In genomic region chr5:149016261-149016660, GRCm38 (mm10) we compare ENCODE assay signal across 11 mouse cellular contexts. TPM values are rescaled to one million over a fixed set of nuclear protein-coding genes. Genes with fewer than 3 reads are reported as not detected.
DNase-seq lines count a peak whose midpoint lies in the region; ATAC-seq lines count a peak whose summit lies in the region.
"Had no signal": no experiment of that assay in that cellular context is flagged by ENCODE, and none has a peak within 500 bp of the region (broad histone marks: within the 10 kb centered on the region; RNA-seq: fewer than 3 reads in every experiment).

No protein-coding gene starts in this region.

- H3K9me3 ChIP-seq in kidney, embryonic 14.5 days (ENCODE audit: control insufficient read depth, low read length), result no peaks in the 10 kb centered on the region
- H3K9me3 ChIP-seq in embryonic facial prominence, embryonic 11.5 days (replicated peaks; ENCODE audit: control insufficient read depth, low read length), result no peaks in the 10 kb centered on the region
- no peaks in the 10 kb centered on the region for H3K9me3 ChIP-seq in intestine, embryonic 14.5 days (ENCODE audit: control insufficient read depth, low read length)
- no peaks in the 10 kb centered on the region for H3K9me3 ChIP-seq in midbrain, embryonic 15.5 days

- no peak for ATAC-seq in kidney, embryonic 14.5 days (ENCODE audit: low FRiP score, low TSS enrichment)
- no peak for ATAC-seq in embryonic facial prominence, embryonic 11.5 days (replicated peaks; ENCODE audit: insufficient number of reproducible peaks, low FRiP score, low TSS enrichment, low read depth)
- ATAC-seq in intestine, embryonic 14.5 days (replicated peaks; ENCODE audit: low FRiP score, low TSS enrichment, low read depth), result no peak
- ATAC-seq in midbrain, embryonic 15.5 days (replicated peaks), result no peak

- H3K27me3 ChIP-seq in kidney, embryonic 14.5 days (ENCODE audit: control insufficient read depth, insufficient read depth, low read length), result no peaks in the 10 kb centered on the region
- H3K27me3 ChIP-seq in embryonic facial prominence, embryonic 11.5 days (ENCODE audit: control insufficient read depth, insufficient read depth, low read length), result no peaks in the 10 kb centered on the region
- no peaks in the 10 kb centered on the region for H3K27me3 ChIP-seq in intestine, embryonic 14.5 days (replicated peaks; ENCODE audit: control insufficient read depth, insufficient read depth, low read length)
- H3K27me3 ChIP-seq in midbrain, embryonic 15.5 days (replicated peaks), result no peaks in the 10 kb centered on the region

- no peaks in the 10 kb centered on the region for H3K36me3 ChIP-seq in kidney, embryonic 14.5 days (ENCODE audit: control insufficient read depth, insufficient read depth, low read length)
- H3K36me3 ChIP-seq in embryonic facial prominence, embryonic 11.5 days (replicated peaks; ENCODE audit: control insufficient read depth, insufficient read depth, low read depth, low read length), result no peaks in the 10 kb centered on the region
- H3K36me3 ChIP-seq in intestine, embryonic 14.5 days (ENCODE audit: control insufficient read depth, insufficient read depth, low read length), result no peaks in the 10 kb centered on the region
- H3K36me3 ChIP-seq in midbrain, embryonic 15.5 days (replicated peaks), result no peaks in the 10 kb centered on the region

- peak overlapping the region; percentile 53 for H3K4me3 ChIP-seq in kidney, embryonic 14.5 days (ENCODE audit: low read length)
- no peak overlapping the region; the same call in 1 of the 2 replicates for H3K4me3 ChIP-seq in embryonic facial prominence, embryonic 11.5 days (ENCODE audit: low read depth, low read length)
- H3K4me3 ChIP-seq in intestine, embryonic 14.5 days (ENCODE audit: low read depth, low read length), result peak overlapping the region; percentile 52
- no peak overlapping the region for H3K4me3 ChIP-seq in midbrain, embryonic 15.5 days

- H3K9ac ChIP-seq in kidney, embryonic 14.5 days (ENCODE audit: low read depth, low read length), result peak overlapping the region; percentile 78; the same call in 1 of the 2 replicates
- no peak overlapping the region for H3K9ac ChIP-seq in embryonic facial prominence, embryonic 11.5 days (replicated peaks; ENCODE audit: low read length)
- no peak overlapping the region for H3K9ac ChIP-seq in intestine, embryonic 14.5 days (ENCODE audit: low read length)
- no peak overlapping the region for H3K9ac ChIP-seq in midbrain, embryonic 15.5 days

- WGBS in kidney, embryonic 14.5 days, result 61% methylated on average over 5 of the region's 5 CpGs
- WGBS in embryonic facial prominence, embryonic 11.5 days, result 72% methylated on average over 5 of the region's 5 CpGs
- 63% methylated on average over 5 of the region's 5 CpGs for WGBS in intestine, embryonic 14.5 days
- WGBS in midbrain, embryonic 15.5 days, result 71% methylated on average over 5 of the region's 5 CpGs

- H3K27ac ChIP-seq in kidney, embryonic 14.5 days (ENCODE audit: low read depth, low read length), result no peak overlapping the region
- H3K27ac ChIP-seq in embryonic facial prominence, embryonic 11.5 days (replicated peaks; ENCODE audit: low read depth, low read length), result no peak overlapping the region
- H3K27ac ChIP-seq in intestine, embryonic 14.5 days (ENCODE audit: low read depth), result no peak overlapping the region
- H3K27ac ChIP-seq in midbrain, embryonic 15.5 days, result no peak overlapping the region

- DNase-seq in kidney, postnatal 25 days, result no peak
- no peak for DNase-seq in embryonic facial prominence, embryonic 11.5 days (ENCODE audit: low spot score)
- DNase-seq in intestine, embryonic 14.5 days (ENCODE audit: low spot score), result no peak
- no peak for DNase-seq in cerebellum, adult 18-20 months
- DNase-seq in frontal cortex, postnatal 25 days (ENCODE audit: low spot score in 2 of 2), result no peak
- DNase-seq in kidney, postnatal 10 days, result no peak
- DNase-seq: gastrocnemius, postnatal 14 days had no signal

- peaks cover 20% of the 10 kb centered on the region for H3K4me1 ChIP-seq in kidney, embryonic 14.5 days (ENCODE audit: control insufficient read depth, insufficient read depth, low read length)
- H3K4me1 ChIP-seq in embryonic facial prominence, embryonic 11.5 days (ENCODE audit: control insufficient read depth, insufficient read depth, low read length), result no peaks in the 10 kb centered on the region
- peaks cover 13% of the 10 kb centered on the region; the same call in 1 of the 2 replicates for H3K4me1 ChIP-seq in intestine, embryonic 14.5 days (replicated peaks; ENCODE audit: control insufficient read depth, insufficient read depth, low read length)
- peaks cover 16% of the 10 kb centered on the region for H3K4me1 ChIP-seq in midbrain, embryonic 15.5 days

- peak overlapping the region; percentile 91; the same call in 1 of the 2 replicates for H3K4me2 ChIP-seq in kidney, embryonic 14.5 days (replicated peaks; ENCODE audit: low read depth, low read length)
- H3K4me2 ChIP-seq in embryonic facial prominence, embryonic 11.5 days (ENCODE audit: low read depth, low read length), result peak overlapping the region; percentile 83; the same call in 1 of the 2 replicates
- peak overlapping the region; percentile 95 for H3K4me2 ChIP-seq in intestine, embryonic 14.5 days (ENCODE audit: low read length)
- H3K4me2 ChIP-seq in midbrain, embryonic 15.5 days, result peak overlapping the region; percentile 96

RNA-seq across cellular contexts. Expression of gene Gm42791, which starts 21.3 kb away (rescaled TPM):
- polyA plus RNA-seq in kidney, embryonic 14.5 days (2014; fragmentation: Nextera tagmentation; extraction: Ambion mirVana), result 0.47 TPM in 1 of 2 replicates, not detected in the other
- not detected in 2 replicates for polyA plus RNA-seq in embryonic facial prominence, embryonic 11.5 days (2014; fragmentation: Nextera tagmentation; extraction: Ambion mirVana)
- 2.2 TPM in 1 of 2 replicates, not detected in the other for polyA plus RNA-seq in intestine, embryonic 14.5 days (2014; fragmentation: Nextera tagmentation; extraction: Ambion mirVana)
- 6.5 and 8.6 TPM in 2 replicates for polyA plus RNA-seq in midbrain, embryonic 15.5 days (2015; fragmentation: Nextera tagmentation; extraction: Ambion mirVana)
- polyA plus RNA-seq: liver, adult 2 months; small intestine, adult 2 months had no signal

Comparison
In these comparisons a context has a peak if more than half of its experiments do, and no peak if none do; other contexts are left out.
1. H3K4me3 ChIP-seq: peak in kidney, embryonic 14.5 days (single experiment) and intestine, embryonic 14.5 days (single experiment); none in embryonic facial prominence, embryonic 11.5 days (single experiment) and midbrain, embryonic 15.5 days (single experiment).
2. Peak in every context shown above with its lines, with median percentiles within 50 percentile points of each other: H3K4me2 ChIP-seq.